Mouse (Mus musculus) ES-Bruce4 (cell line): ENCODE results near the gene Agrn.

Experiments used
- CTCF ChIP-seq: IDR thresholded peaks from one replicate; pipeline ENCODE4 v1.8.1; 2011; ENCODE audit warnings: low read depth, low read length
- EP300 ChIP-seq: IDR thresholded peaks from 2 replicates; pipeline ENCODE4 v1.6.1; 2011; ENCODE audit warnings: low read depth, low read length; ENCODE audit not compliant: insufficient read depth
- POLR2A ChIP-seq: IDR thresholded peaks from one replicate; pipeline ENCODE4 v1.8.1; 2011; ENCODE audit warnings: low read length; ENCODE audit not compliant: insufficient read depth

GRCm38 (mm10) chr4:156228393-156229024 is 31.2 kb upstream of the Agrn start:
- no peak for TF ChIP-seq CTCF
- no peak for TF ChIP-seq POLR2A
- no peak for TF ChIP-seq EP300
